Mouse (Mus musculus) spleen, adult 2 months (tissue): ENCODE measurements around the gene Fcgrt. TPM values are rescaled to one million over a fixed set of nuclear protein-coding genes. Genes with fewer than 3 reads are reported as not detected.

Experiments
- DNase-seq, 2 experiments: peaks; one replicate each; pipeline versions ENCODE4 v3.0.0 to v3.0.0-alpha.2; 2012 to 2021; ENCODE audit warnings: low spot score in 2 of 2, low read depth in 1 of 2
- H3K27ac ChIP-seq: fragments of 200-500 bp; 2 replicates; pipeline ENCODE4 v1.5.1; 2012; ENCODE audit warnings: low read length, inconsistent platforms; ENCODE audit not compliant: insufficient read depth
- H3K27me3 ChIP-seq: fragments of 200-500 bp; 2 replicates; pipeline ENCODE4 v1.6.1; 2012; ENCODE audit warnings: mild to moderate bottlenecking, moderate library complexity, low read length, inconsistent platforms; ENCODE audit not compliant: control insufficient read depth, insufficient read depth
- H3K36me3 ChIP-seq: fragments of 200-500 bp; 2 replicates; pipeline ENCODE4 v1.6.1; 2012; ENCODE audit warnings: mild to moderate bottlenecking, low read length, inconsistent platforms; ENCODE audit not compliant: control insufficient read depth, insufficient read depth
- H3K4me1 ChIP-seq: fragments of 200-500 bp; 2 replicates; pipeline ENCODE4 v1.6.1; 2011; ENCODE audit warnings: inconsistent platforms; ENCODE audit not compliant: control insufficient read depth, insufficient read depth, insufficient read length
- H3K4me3 ChIP-seq: fragments of 200-500 bp; 2 replicates; pipeline ENCODE4 v1.5.1; 2011; ENCODE audit warnings: mild to moderate bottlenecking, inconsistent platforms; ENCODE audit not compliant: insufficient read depth, insufficient read length; ENCODE audit errors: extremely low read depth
- CTCF ChIP-seq: fragments of 200-500 bp; IDR thresholded peaks from 2 replicates; pipeline ENCODE4 v1.5.1; 2011; ENCODE audit warnings: mild to moderate bottlenecking, inconsistent platforms; ENCODE audit not compliant: insufficient read depth, insufficient read length, insufficient replicate concordance; ENCODE audit errors: extremely low read depth
- POLR2A ChIP-seq: fragments of 200-500 bp; IDR thresholded peaks from 2 replicates; pipeline ENCODE4 v1.6.1; 2011; ENCODE audit warnings: low read depth, low read length, inconsistent platforms
- WGBS: fragments of 180-500 bp; shearing (Covaris S2); methylation state at CpG from one replicate; pipeline ENCODE4 v1.1.7; 2018; 5-methylcytosine and 5-hydroxymethylcytosine counted together
- polyA plus RNA-seq: library from polyadenylated mRNA; depleted of rRNA; stranded (reverse); fragments of >200 nt; gene quantifications from 2 replicates; pipeline ENCODE4 v1.2.3, GENCODE M21; 2012

Gene Fcgrt
- polyA plus RNA-seq, 1 experiment, result 64.4 TPM

DNA sequence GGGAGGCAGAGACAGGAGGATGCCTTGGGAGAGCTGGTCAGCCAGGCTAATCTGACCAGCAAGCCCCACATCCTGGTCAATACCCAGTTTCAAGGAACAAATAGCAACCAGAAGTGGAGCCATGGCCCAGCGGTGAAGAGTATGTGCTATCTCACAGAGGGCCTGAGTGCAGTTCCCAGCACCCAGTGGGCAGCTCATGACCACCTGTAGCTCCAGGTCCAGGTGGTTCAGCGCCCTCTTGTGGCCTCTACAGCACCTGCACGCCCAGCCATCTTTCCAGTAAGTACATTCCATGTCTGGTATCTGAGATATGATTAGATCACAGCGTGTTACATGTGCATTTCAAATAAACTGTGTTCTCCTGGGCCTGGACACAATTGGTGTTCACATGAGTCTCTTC is 17.6 kb downstream of the Fcgrt start:
- Histone ChIP-seq H3K27me3 (no peaks in the 10 kb centered on the region), H3K4me1 (peaks cover 12% of the 10 kb centered on the region), H3K27ac (no peak overlapping the region), H3K36me3 (no peaks in the 10 kb centered on the region), H3K4me3 (no peak overlapping the region)
- no peak for DNase-seq
- TF ChIP-seq POLR2A (no peak), CTCF (no peak)
- WGBS, result 83% methylated on average over 4 of the region's 4 CpGs

DNA sequence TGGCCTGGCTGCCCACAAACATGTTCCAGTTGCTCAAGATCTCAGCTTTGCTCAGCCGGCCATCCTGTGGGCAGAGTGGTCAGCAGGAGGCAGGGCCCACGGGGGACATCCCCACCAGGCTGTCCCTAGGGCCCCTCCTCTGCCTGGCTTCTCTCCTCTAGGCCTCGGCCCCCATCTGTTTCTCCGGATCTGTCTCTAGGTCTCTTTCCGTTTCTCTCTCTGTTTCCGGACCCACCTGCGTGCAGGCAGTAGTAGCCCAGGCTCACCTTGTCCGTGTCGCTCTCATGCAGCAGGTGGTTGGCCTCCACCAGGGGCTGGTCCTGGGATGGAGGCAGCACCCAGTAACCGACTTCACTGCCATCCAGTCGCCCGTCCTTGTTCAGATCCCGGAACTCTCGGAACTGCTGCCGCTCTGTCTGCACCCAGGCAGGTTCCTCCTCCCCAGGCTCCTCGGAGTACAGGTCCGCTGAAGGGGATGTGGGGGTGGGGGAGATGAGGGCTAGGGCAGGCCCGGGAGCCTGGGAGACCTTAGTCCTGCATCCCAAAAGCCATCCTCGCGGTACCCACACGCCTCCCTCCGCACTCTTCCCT is 20.3 kb downstream of the Fcgrt start:
- Histone ChIP-seq H3K36me3 (no peaks in the 10 kb centered on the region), H3K4me3 (peak overlapping the region; percentile 67), H3K27me3 (no peaks in the 10 kb centered on the region), H3K27ac (peak overlapping the region; percentile 96), H3K4me1 (peaks cover 12% of the 10 kb centered on the region)
- no peak for TF ChIP-seq POLR2A
- TF ChIP-seq CTCF, result no peak
- 42% methylated on average over 22 of the region's 22 CpGs for WGBS
- no peak for DNase-seq

DNA sequence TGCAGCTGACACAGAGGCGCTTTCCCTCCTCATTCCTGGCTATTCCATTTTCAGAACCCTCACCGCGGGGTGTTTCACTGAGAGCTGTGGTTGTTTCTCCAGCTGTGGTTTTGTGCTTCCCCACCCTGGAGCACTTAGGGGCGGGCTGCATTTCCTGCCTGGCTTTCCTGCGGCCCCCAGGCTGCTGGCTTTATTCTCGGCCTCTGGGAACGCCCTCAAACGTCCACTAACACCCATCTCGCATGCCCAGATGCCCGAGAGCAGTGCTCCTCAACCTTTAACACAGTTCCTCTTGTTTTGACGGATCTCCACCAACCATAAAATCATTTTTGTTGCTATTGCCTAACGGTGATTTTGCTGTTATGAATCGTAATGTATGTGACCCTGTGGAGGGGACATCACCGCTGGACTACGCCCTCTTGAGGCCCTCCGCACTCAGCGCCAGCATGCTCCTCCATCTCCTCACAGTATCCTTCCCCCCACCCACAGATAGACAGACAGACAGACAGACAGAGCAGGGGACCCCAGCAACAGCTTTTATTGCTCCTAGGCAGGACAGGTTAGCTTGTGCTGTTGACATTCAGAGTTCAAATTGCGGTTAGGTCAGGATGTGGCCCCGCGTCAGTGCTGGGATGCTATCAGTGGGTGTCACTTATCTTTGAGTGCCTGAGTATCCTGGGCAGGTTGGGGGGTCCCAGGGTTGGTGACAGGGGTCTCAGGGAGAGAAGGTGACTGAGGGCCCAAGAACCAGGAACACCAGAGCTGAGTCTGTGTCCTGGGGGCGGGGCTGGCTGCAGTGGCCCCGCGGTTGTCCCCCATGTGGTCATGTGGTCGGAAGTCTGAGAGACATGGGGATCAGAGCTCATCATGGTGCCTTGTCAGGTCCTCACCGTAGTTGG is 21.0 kb downstream of the Fcgrt start:
- DNase-seq, result peak; percentile 40 to 64
- Histone ChIP-seq H3K4me1 (peaks cover 12% of the 10 kb centered on the region; the same call in 1 of the 2 replicates), H3K36me3 (peaks cover 3% of the 10 kb centered on the region; the same call in 1 of the 2 replicates), H3K27ac (peak overlapping the region; percentile 96), H3K4me3 (peak overlapping the region; percentile 67), H3K27me3 (no peaks in the 10 kb centered on the region)
- WGBS, result 3% methylated on average over 25 of the region's 25 CpGs
- TF ChIP-seq POLR2A (peak; percentile 58; the same call in 1 of the 2 replicates), CTCF (peak; percentile 6; the same call in 1 of the 2 replicates)

DNA sequence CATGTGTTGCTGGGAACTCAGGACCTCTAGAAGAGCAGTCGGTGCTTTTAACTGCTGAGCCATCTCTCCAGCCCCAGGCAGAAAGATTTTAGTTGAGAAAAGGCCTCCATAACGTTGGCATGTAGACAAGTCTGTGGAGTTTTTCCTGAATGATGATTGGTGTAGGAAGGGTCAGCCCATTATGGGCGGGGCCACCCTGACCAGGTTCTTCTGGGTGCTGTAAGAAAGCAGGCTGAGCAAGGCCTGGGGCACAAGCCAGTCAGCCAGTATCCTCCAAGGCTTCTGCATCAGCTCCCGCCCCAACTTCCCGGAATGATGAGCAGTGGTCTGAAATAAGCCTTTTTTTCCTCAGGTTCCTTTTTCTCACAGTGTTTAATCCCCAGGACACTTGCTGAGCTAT is 22.6 kb downstream of the Fcgrt start:
- no peak overlapping the region for H3K4me3 ChIP-seq
- no peaks in the 10 kb centered on the region for H3K27me3 ChIP-seq
- WGBS, result 86% methylated on average over 5 of the region's 5 CpGs
- H3K36me3 ChIP-seq, result peaks cover 16% of the 10 kb centered on the region
- peaks cover 12% of the 10 kb centered on the region; the same call in 1 of the 2 replicates for H3K4me1 ChIP-seq
- TF ChIP-seq CTCF, result no peak
- no peak for TF ChIP-seq POLR2A
- H3K27ac ChIP-seq, result peak overlapping the region; percentile 31; the same call in 1 of the 2 replicates
- no peak for DNase-seq

DNA sequence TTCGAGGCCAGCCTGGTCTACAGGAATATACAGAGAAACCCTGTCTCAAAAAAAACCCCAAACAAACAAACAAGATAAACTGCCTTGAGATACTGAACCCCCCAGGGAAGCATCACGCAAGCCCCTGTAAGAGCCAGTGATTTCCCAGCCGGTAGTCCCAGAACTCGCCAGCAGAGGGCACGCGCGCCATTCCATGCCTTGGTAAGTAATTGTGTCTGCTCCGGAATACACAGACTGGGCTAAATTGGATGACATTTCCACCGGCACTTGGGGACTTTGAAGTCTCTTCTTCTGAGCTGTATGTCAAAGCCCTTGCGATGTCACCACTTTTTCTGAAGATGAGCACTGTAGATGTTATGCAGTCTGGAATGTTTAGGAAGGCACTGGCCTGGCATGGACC is 23.8 kb downstream of the Fcgrt start:
- Histone ChIP-seq H3K27ac (no peak overlapping the region), H3K27me3 (no peaks in the 10 kb centered on the region), H3K36me3 (peaks cover 24% of the 10 kb centered on the region), H3K4me3 (no peak overlapping the region), H3K4me1 (peaks cover 12% of the 10 kb centered on the region; the same call in 1 of the 2 replicates)
- 2% methylated on average over 10 of the region's 10 CpGs for WGBS
- peak; percentile 66 to 88 for DNase-seq
- TF ChIP-seq CTCF, result peak; percentile 98
- TF ChIP-seq POLR2A, result no peak

DNA sequence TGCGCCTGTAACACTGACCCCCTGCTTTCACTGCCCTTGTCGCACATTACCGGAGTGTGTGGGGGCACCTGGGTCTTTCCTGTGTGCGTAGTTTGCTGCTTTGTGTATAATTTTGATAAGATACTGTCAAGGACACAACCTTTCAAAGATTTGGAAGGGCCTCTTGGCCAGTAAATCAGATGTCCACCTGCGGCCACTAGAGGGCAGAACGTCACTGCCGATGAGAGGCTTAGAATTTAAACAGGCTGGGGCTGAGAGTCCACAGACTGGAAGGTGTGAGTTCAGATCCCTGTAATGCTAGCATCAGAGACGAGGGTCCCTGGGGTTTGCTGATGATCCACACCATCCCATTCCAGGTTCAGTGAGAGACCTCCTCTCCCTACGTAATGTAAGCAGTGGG is 25.1 kb downstream of the Fcgrt start:
- peak; percentile 48 to 77 for DNase-seq
- peaks cover 27% of the 10 kb centered on the region for H3K36me3 ChIP-seq
- no peak overlapping the region for H3K4me3 ChIP-seq
- 46% methylated on average over 9 of the region's 9 CpGs for WGBS
- TF ChIP-seq POLR2A (no peak), CTCF (peak; percentile 80; the same call in 1 of the 2 replicates)
- H3K27ac ChIP-seq, result no peak overlapping the region
- peaks cover 9% of the 10 kb centered on the region; the same call in 1 of the 2 replicates for H3K4me1 ChIP-seq
- H3K27me3 ChIP-seq, result no peaks in the 10 kb centered on the region
